Mouse (Mus musculus) stomach, embryonic 15.5 days (tissue): ENCODE data around the gene Fblim1. TPM values are rescaled to one million over a fixed set of nuclear protein-coding genes. Genes with fewer than 3 reads are reported as not detected.
A peak's percentile ranks its signal among the peaks of the same experiment; 100 is the strongest.
"Not testable (repeated sequence)": the region's sequence is repeated elsewhere in the genome, so short reads cannot be mapped to it uniquely, and the experiment has no call there.

ENCODE experiments used
- ATAC-seq: fragments of 200-750 bp; cut with Nextera tagmentation; 2 replicates; pipeline ENCODE4 v1.8.0; 2017; ENCODE audit warnings: low read depth, moderate number of reproducible peaks, moderate TSS enrichment; ENCODE audit not compliant: insufficient read depth, low FRiP score
- H3K27ac ChIP-seq: fragments of 300-500 bp; sonication (generic); 2 replicates; pipeline ENCODE4 v1.5.1; 2015; ENCODE audit warnings: mild to moderate bottlenecking, inconsistent platforms
- H3K27me3 ChIP-seq: fragments of 300-500 bp; sonication (generic); replicated peaks from 2 replicates; pipeline ENCODE4 v1.6.1; 2015; ENCODE audit warnings: inconsistent platforms
- H3K36me3 ChIP-seq: fragments of 300-500 bp; sonication (generic); 2 replicates; pipeline ENCODE4 v1.6.1; 2015; ENCODE audit warnings: inconsistent platforms
- H3K4me1 ChIP-seq: fragments of 300-500 bp; sonication (generic); 2 replicates; pipeline ENCODE4 v1.6.1; 2015; ENCODE audit warnings: inconsistent platforms
- H3K4me2 ChIP-seq: fragments of 300-500 bp; sonication (generic); 2 replicates; pipeline ENCODE4 v1.6.1; 2015; ENCODE audit warnings: mild to moderate bottlenecking, inconsistent platforms
- H3K4me3 ChIP-seq: fragments of 300-500 bp; sonication (generic); replicated peaks from 2 replicates; pipeline ENCODE4 v1.5.1; 2015; ENCODE audit warnings: inconsistent platforms
- H3K9ac ChIP-seq: fragments of 300-500 bp; sonication (generic); 2 replicates; pipeline ENCODE4 v1.6.1; 2015; ENCODE audit warnings: inconsistent platforms
- H3K9me3 ChIP-seq: fragments of 300-500 bp; sonication (generic); 2 replicates; pipeline ENCODE4 v1.6.1; 2016; ENCODE audit warnings: inconsistent platforms
- WGBS: fragments of 180-500 bp; shearing (Covaris S2); methylation state at CpG from one replicate; pipeline ENCODE4 v1.1.7; 2015; 5-methylcytosine and 5-hydroxymethylcytosine counted together
- polyA plus RNA-seq: library from polyadenylated mRNA; unstranded; fragments of >200 nt; fragmentation: Nextera tagmentation; extraction: Ambion mirVana; gene quantifications from 2 replicates; pipeline ENCODE4 v1.2.1, GENCODE M21; 2015

The Fblim1 gene
- polyA plus RNA-seq, 1 experiment from 2014 or later: 71.1 TPM

DNA sequence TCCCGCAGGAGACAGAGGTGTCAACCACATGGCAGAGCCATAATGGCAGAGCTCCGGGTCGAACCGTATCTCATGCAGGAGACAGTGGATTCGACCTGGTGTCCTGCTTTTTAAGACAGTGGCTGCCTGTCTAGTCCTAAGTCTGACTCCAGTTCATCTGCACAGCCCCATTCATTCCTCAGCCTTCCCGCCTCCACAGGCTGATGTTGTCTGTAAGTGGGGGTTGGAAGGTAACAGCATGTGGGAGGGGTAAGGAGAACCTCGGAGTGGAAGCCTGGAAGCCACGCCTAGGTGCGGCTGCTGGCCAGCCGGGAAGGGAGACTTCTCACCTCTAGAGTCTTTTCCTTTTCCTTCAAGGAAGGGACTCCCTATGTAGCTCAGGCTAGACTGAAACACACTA is 34.0 kb downstream of the Fblim1 start:
- no peak overlapping the region for H3K9ac ChIP-seq
- H3K9me3 ChIP-seq: no peaks in the 10 kb centered on the region
- ATAC-seq: no peak
- no peak overlapping the region for H3K27ac ChIP-seq
- 57% methylated on average over 10 of the region's 10 CpGs for WGBS
- 0 out of 2 replicates have a peak, but pooled peaks cover 11% of the 10 kb centered on the region for H3K4me1 ChIP-seq
- H3K36me3 ChIP-seq: peaks cover under 1% of the 10 kb centered on the region; the same call in 1 of the 2 replicates
- no peaks in the 10 kb centered on the region for H3K27me3 ChIP-seq
- no peak overlapping the region for H3K4me3 ChIP-seq
- no peak overlapping the region for H3K4me2 ChIP-seq

DNA sequence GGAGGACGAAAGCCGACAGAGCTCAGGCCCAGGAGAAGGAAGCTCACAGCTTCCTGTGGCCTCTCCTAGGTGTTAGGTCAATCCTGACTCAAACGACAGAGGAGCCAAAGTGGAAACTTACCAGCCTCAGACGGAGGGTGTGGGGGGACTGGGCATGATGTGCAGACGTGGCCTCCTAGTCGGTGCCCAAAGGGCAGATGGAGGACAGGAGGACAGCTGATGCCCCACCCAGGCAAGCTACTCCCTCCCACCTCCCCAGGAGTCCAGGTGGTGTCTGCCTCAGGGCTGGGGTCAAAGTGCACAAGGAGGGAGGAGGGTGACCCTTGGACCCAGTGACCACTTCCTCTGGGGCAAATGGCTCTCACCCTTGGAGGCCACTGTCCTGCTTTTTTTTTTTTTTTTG is 34.6 kb downstream of the Fblim1 start:
- 52% methylated on average over 6 of the region's 6 CpGs for WGBS

DNA sequence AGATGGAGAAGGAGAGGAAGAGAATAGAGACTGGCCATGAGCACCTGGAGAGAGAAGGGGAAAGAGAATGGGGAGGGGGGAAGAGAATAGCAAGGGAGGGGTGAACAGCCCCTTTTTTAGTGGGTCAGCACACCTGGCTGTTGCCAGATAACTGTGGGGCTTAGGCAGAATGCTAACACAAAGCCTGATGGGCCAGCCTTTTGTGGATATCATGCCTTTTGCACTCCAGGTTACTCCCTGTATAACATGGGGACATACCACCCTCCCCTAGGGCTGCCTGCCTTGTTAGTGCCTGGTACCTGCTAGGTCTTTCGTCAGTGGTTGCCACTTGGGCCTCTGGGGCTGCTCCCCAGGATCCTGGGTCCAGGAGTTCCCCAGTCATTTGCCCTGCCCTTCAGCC is 35.1 kb downstream of the Fblim1 start:
- H3K4me3 ChIP-seq: no peak overlapping the region
- no peak overlapping the region for H3K9ac ChIP-seq
- ATAC-seq: no peak
- H3K4me1 ChIP-seq: 0 out of 2 replicates have a peak, but pooled peaks cover 11% of the 10 kb centered on the region
- H3K27me3 ChIP-seq: no peaks in the 10 kb centered on the region
- H3K4me2 ChIP-seq: no peak overlapping the region
- no peaks in the 10 kb centered on the region for H3K9me3 ChIP-seq
- no peak overlapping the region for H3K27ac ChIP-seq
- H3K36me3 ChIP-seq: no peaks in the 10 kb centered on the region
- WGBS: 83% methylated on average over 1 of the region's 1 CpGs

More for the DNA sequence above, 34.6 kb downstream of the Fblim1 start:
- Histone ChIP-seq H3K4me1 (0 out of 2 replicates have a peak, but pooled peaks cover 11% of the 10 kb centered on the region), H3K9ac (no peak overlapping the region), H3K9me3 (no peaks in the 10 kb centered on the region), H3K27ac (no peak overlapping the region), H3K36me3 (no peaks in the 10 kb centered on the region), H3K27me3 (no peaks in the 10 kb centered on the region), H3K4me2 (no peak overlapping the region), H3K4me3 (no peak overlapping the region)
- ATAC-seq: no peak

DNA sequence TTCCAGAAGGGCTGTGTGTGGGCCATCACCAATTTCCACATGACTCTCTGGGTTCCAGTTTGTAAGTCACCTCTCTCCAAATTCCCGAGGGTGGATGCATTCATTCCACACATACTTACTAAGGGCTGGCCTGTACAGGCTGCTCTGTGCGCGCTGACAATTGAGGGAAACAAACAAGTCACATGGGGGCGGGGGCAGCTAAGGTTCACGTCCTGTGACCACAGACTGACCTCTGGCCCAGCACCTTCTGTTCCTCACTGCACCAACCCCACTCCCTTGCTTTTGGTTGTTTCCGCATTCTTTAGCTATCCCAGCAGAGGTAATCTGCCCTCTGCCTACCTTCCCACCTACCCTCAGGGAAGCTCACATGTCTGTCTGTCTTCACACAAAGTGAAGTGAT is 35.9 kb downstream of the Fblim1 start:
- 60% methylated on average over 6 of the region's 6 CpGs for WGBS
- no peak overlapping the region for H3K4me3 ChIP-seq
- no peaks in the 10 kb centered on the region for H3K36me3 ChIP-seq
- ATAC-seq: no peak
- H3K4me2 ChIP-seq: no peak overlapping the region
- H3K9ac ChIP-seq: no peak overlapping the region
- 0 out of 2 replicates have a peak, but pooled peaks cover 11% of the 10 kb centered on the region for H3K4me1 ChIP-seq
- H3K27ac ChIP-seq: no peak overlapping the region
- no peaks in the 10 kb centered on the region for H3K9me3 ChIP-seq
- no peaks in the 10 kb centered on the region for H3K27me3 ChIP-seq

DNA sequence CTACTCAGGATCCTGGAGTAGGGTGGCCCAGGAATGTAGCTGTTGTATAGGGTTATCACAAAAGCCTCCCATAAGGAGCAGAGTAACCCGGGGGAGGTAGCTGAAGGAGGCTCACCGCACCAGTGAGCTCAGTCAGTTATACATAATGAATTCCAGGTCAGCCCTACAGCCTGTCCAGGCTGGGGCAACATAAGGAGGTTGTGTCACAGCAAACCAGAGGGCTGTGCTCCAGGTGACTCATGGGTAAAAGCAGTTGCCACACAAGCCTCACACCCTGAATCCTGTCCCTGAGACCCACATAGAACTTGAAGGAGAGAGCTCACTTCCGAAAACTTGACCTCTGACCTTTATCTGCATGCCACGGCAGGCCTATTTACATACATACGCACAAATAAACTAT is 36.9 kb downstream of the Fblim1 start:
- 82% methylated on average over 5 of the region's 5 CpGs for WGBS
- no peak overlapping the region for H3K4me2 ChIP-seq
- ATAC-seq: no peak
- no peak overlapping the region for H3K27ac ChIP-seq
- no peak overlapping the region for H3K9ac ChIP-seq
- no peak overlapping the region for H3K4me3 ChIP-seq
- 0 out of 2 replicates have a peak, but pooled peaks cover 11% of the 10 kb centered on the region for H3K4me1 ChIP-seq
- no peaks in the 10 kb centered on the region for H3K9me3 ChIP-seq
- no peaks in the 10 kb centered on the region for H3K36me3 ChIP-seq
- no peaks in the 10 kb centered on the region for H3K27me3 ChIP-seq

DNA sequence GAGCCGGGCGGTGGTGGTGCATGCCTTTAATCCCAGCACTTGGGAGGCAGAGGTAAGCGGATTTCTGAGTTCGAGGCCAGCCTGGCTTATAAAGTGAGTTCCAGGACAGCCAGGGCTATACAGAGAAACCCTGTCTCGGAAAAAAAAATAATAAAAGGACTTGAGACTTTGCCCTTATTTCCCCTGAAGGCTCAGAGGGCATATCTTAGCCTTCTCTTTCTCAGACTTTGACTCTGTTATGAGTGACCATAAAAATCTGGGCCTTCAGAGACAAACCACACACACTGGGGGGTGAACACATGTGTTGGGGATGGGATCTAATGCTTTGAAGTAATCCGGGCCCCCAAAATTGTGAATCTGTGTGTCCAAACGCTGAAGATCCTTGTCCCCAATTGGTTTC is 38.7 kb downstream of the Fblim1 start:
- H3K4me3 ChIP-seq, H3K27ac ChIP-seq, H3K4me2 ChIP-seq, ATAC-seq, H3K27me3 ChIP-seq, H3K36me3 ChIP-seq, H3K9me3 ChIP-seq, H3K9ac ChIP-seq, H3K4me1 ChIP-seq: not testable (repeated sequence)
- 90% methylated on average over 7 of the region's 7 CpGs for WGBS

DNA sequence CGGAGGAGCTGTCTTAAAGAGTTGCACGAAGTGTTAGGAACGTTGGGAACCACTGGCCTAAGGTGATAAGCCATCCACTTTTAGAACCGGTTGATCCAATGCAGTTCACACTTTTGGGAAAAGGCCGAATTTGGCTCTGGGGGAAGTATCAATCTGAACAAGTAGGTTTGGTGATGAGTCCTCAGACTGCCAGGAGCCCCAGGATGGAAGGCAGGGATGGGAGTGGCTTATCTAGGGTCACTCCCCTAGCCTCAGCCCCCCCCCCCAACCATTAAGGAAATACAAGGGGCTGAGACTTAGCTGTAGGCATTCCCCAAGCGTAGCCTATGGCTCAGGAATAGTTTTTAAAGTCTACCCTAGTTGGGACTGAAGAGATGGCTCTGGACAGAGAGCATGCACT is 39.7 kb downstream of the Fblim1 start:
- 86% methylated on average over 6 of the region's 6 CpGs for WGBS
- H3K4me1 ChIP-seq: 0 out of 2 replicates have a peak, but pooled peaks cover 1% of the 10 kb centered on the region
- no peak overlapping the region for H3K4me3 ChIP-seq
- H3K36me3 ChIP-seq: no peaks in the 10 kb centered on the region
- H3K9me3 ChIP-seq: no peaks in the 10 kb centered on the region
- ATAC-seq: no peak
- no peak overlapping the region for H3K27ac ChIP-seq
- H3K4me2 ChIP-seq: no peak overlapping the region
- H3K27me3 ChIP-seq: no peaks in the 10 kb centered on the region
- no peak overlapping the region for H3K9ac ChIP-seq

DNA sequence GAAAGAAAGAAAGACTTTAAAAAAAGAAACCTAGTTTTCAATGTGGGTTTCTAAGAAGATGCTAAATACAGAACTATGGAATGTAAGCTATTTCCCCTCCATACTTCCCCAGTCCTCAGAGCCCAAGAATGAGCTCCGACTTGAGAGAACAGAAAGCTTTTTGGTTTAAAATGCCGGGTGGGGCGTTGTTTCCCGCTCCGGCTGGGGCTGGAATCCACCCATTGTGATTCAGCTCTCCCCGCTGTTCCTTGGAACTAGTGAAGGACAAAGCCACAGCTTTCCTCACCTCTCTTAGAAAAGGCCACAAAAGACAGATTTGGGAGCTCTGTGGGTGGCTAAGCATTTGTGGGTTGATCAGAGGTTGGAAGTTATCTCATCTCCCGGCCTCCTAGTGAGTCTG is 40.6 kb downstream of the Fblim1 start:
- Histone ChIP-seq H3K4me1 (no peaks in the 10 kb centered on the region), H3K4me3 (no peak overlapping the region), H3K9me3 (no peaks in the 10 kb centered on the region), H3K36me3 (no peaks in the 10 kb centered on the region), H3K9ac (no peak overlapping the region), H3K4me2 (no peak overlapping the region), H3K27me3 (no peaks in the 10 kb centered on the region), H3K27ac (peak overlapping the region; percentile 63)
- ATAC-seq: no peak
- WGBS: 44% methylated on average over 7 of the region's 7 CpGs

DNA sequence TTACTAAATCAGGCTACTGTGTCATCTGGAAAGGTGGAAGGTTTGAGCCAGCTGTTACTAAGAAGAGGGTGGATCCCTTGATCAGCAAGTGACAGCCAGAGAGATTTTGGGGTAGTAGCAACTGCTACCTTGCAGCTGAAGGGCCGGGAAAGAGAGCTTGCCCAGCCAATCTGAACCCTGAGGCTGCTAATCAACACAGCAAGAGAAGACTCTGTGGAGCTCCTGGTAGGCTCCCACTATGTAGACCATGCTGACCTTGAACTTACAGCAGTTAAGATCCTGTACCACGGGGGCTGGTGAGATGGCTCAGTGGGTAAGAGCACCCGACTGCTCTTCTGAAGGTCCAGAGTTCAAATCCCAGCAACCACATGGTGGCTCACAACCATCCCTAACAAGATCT is 41.2 kb downstream of the Fblim1 start:
- no peaks in the 10 kb centered on the region for H3K36me3 ChIP-seq
- WGBS: 83% methylated on average over 3 of the region's 3 CpGs
- no peak for ATAC-seq
- no peaks in the 10 kb centered on the region for H3K27me3 ChIP-seq
- H3K4me1 ChIP-seq: no peaks in the 10 kb centered on the region
- no peak overlapping the region for H3K9ac ChIP-seq
- no peak overlapping the region for H3K4me3 ChIP-seq
- H3K27ac ChIP-seq: no peak overlapping the region
- H3K4me2 ChIP-seq: no peak overlapping the region
- H3K9me3 ChIP-seq: no peaks in the 10 kb centered on the region

DNA sequence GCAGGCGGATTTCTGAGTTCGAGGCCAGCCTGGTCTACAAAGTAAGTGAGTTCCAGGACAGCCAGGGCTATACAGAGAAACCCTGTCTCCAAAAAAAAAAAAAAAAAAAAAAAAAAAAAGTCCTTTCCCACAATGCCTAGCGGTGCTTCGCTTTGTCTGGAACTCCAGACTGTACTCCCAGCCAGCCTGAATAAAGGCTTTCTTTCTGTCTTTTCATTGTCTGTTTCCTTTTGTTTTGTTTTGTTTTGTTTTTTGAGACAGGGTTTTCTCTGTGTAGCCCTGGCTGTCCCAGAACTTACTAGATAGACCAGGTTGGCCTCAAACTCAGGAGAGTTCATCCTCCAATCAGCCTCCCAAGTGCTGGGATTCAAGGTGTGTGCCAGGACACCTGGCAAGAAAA is 41.7 kb downstream of the Fblim1 start:
- H3K4me2 ChIP-seq: no peak overlapping the region

DNA sequence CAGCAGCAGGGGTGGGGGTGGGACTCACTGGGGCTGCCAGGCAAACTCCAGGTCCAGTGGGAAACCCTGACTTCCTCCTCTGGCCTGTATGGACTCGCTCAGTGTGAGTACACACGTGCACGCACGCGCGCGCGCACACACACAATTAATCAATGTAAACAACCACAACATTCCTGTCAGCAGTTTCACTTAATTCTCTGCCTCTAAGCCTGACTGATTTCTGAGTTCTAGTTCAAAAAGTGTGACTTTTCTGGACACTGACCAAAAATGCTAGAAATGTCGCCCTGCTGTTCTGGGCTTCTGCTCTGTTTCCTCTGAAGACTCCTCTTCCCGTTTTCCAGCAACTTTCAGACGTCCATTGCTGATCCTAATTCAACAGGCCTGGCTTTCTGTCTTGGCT is 43.6 kb downstream of the Fblim1 start:
- H3K4me1 ChIP-seq: no peaks in the 10 kb centered on the region
- no peaks in the 10 kb centered on the region for H3K36me3 ChIP-seq
- no peaks in the 10 kb centered on the region for H3K9me3 ChIP-seq
- no peak for ATAC-seq
- WGBS: 75% methylated on average over 11 of the region's 11 CpGs
- no peaks in the 10 kb centered on the region for H3K27me3 ChIP-seq
- H3K4me2 ChIP-seq: no peak overlapping the region
- no peak overlapping the region for H3K9ac ChIP-seq
- H3K4me3 ChIP-seq: no peak overlapping the region
- peak overlapping the region; percentile 18; the same call in 1 of the 2 replicates for H3K27ac ChIP-seq

More for the DNA sequence above, 41.7 kb downstream of the Fblim1 start:
- Histone ChIP-seq H3K9me3 (no peaks in the 10 kb centered on the region), H3K4me3 (no peak overlapping the region), H3K36me3 (no peaks in the 10 kb centered on the region), H3K27me3 (no peaks in the 10 kb centered on the region), H3K9ac (no peak overlapping the region), H3K27ac (no peak overlapping the region), H3K4me1 (no peaks in the 10 kb centered on the region)
- ATAC-seq: no peak
- 97% methylated on average over 4 of the region's 4 CpGs for WGBS

DNA sequence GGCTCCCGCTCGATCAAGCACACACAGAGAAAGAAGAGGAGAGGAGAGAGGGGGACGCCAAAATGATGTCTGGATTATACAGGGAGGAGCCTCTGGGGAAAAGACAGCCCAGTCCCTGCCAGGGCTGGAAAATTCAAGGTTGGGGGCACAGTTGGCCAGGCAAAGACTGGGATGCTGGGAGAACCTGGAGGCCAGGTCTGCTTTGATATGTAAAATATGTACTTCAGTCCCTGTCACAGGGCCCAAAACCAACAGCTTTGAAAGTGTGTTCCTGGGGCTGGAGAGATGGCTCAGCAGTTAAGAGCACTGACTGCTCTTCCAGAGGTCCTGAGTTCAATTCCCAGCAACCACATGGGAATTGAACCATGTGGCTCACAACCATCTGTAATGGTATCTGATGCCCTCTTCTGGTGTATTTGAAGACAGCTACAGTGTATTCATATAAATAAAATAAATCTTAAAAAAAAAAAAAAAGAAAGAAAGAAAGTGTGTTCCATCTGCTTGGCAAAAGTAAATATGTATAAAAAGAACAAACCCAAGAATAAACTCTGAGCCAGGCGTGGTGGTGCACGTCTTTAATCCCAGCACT is 44.5 kb downstream of the Fblim1 start:
- H3K27ac ChIP-seq, H3K9ac ChIP-seq, H3K27me3 ChIP-seq, H3K4me2 ChIP-seq, H3K4me3 ChIP-seq, ATAC-seq, H3K4me1 ChIP-seq, H3K9me3 ChIP-seq, H3K36me3 ChIP-seq: not testable (repeated sequence)
- WGBS: 73% methylated on average over 5 of the region's 5 CpGs

DNA sequence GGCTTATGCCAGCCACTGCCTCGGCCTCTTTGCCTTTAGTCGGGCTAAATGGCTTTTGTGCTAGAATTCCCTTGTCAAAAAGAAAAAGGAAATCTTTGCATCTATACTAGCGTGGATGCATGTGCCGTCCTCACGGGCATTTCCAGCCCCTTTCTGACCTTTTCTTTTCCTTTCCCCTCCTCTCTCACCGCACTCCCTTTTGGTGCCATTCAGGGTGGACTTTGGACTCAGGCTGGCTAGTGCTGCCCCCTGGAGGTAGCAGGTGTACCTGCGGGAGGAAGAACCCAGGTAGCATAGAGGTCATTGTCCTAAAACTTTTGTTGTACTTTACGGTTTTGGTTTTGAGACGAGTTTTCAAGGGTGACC is 46.0 kb downstream of the Fblim1 start:
- H3K4me2 ChIP-seq: peak overlapping the region; percentile 93
- H3K9me3 ChIP-seq: no peaks in the 10 kb centered on the region
- peak; percentile 52 for ATAC-seq
- no peaks in the 10 kb centered on the region for H3K4me1 ChIP-seq
- no peaks in the 10 kb centered on the region for H3K27me3 ChIP-seq
- peak overlapping the region; percentile 39 for H3K4me3 ChIP-seq
- peak overlapping the region; percentile 94 for H3K27ac ChIP-seq
- WGBS: 0% methylated on average over 9 of the region's 9 CpGs
- no peaks in the 10 kb centered on the region for H3K36me3 ChIP-seq
- 0 out of 2 replicates have a peak overlapping the region, but pooled peaks have one; percentile 19 for H3K9ac ChIP-seq
